Mouse (Mus musculus): ENCODE data around the gene Mgll.

Gene Mgll

DNA sequence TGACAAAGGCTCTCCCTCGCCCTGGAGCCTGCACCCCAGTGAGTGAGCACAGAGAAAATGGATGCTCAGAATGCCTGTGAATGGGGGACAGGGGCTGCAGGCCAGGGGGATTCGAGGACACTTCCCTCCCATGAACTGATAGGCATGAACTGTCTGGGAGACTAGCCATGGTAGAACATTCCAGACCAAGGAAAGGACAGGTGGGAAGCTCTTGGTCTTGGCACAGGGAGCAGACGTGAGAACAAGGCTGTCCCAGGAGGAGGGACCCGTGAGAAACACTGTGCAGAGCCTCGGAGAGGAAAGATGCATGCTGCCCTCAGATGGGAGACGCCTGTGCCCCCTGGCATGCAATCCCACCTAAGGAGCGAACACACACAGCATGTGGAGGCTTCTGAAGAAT is 100.0 kb downstream of the Mgll start:
- H3K4me3 ChIP-seq (replicated peaks; ENCODE audit: low read length), result no peak overlapping the region
- no peaks in the 10 kb centered on the region for H3K36me3 ChIP-seq (ENCODE audit: insufficient read depth, low read length)
- TF ChIP-seq NANOG (IDR thresholded peaks at IDR 0.05; ENCODE audit: borderline replicate concordance, low read length) (no peak), CTCF (conservative IDR thresholded peaks at IDR 0.05; ENCODE audit: low read length) (no peak), POU5F1 (IDR thresholded peaks at IDR 0.05; ENCODE audit: borderline replicate concordance, low read length) (no peak)
- no peaks in the 10 kb centered on the region for H3K9me3 ChIP-seq (ENCODE audit: low read length)
- 0 out of 2 replicates have a peak, but pooled peaks cover 3% of the 10 kb centered on the region for H3K27me3 ChIP-seq (ENCODE audit: insufficient read depth, low read length)
- peaks cover 16% of the 10 kb centered on the region for H3K4me1 ChIP-seq (replicated peaks; ENCODE audit: low read depth, low read length)

DNA sequence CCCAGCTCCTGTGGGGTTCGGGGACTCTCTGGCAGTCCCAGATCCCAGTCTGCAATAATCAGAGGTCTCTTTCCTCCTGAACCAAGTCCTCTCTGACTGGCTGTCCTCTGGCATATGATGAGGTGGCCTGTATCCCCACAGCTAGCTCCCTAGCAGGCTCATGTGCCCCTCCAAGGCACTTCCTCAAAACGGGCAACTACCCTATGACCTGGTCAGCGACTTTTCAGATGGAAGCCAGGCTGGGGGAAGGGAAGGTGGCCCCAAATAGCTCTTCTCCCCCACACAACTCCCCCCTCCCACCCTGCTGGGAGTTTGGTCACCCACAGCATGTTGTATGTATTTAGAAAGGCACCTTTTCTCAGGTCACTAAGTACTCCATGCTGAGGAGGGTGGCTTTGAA is 101.9 kb downstream of the Mgll start:
- Histone ChIP-seq H3K9me3 (ENCODE audit: low read length) (no peaks in the 10 kb centered on the region), H3K36me3 (ENCODE audit: insufficient read depth, low read length) (no peaks in the 10 kb centered on the region), H3K27me3 (ENCODE audit: insufficient read depth, low read length) (0 out of 2 replicates have a peak, but pooled peaks cover 3% of the 10 kb centered on the region), H3K4me1 (replicated peaks; ENCODE audit: low read depth, low read length) (peaks cover 10% of the 10 kb centered on the region; the same call in 1 of the 2 replicates), H3K4me3 (replicated peaks; ENCODE audit: low read length) (no peak overlapping the region)
- TF ChIP-seq POU5F1 (IDR thresholded peaks at IDR 0.05; ENCODE audit: borderline replicate concordance, low read length) (no peak), CTCF (conservative IDR thresholded peaks at IDR 0.05; ENCODE audit: low read length) (no peak), NANOG (IDR thresholded peaks at IDR 0.05; ENCODE audit: borderline replicate concordance, low read length) (no peak)

DNA sequence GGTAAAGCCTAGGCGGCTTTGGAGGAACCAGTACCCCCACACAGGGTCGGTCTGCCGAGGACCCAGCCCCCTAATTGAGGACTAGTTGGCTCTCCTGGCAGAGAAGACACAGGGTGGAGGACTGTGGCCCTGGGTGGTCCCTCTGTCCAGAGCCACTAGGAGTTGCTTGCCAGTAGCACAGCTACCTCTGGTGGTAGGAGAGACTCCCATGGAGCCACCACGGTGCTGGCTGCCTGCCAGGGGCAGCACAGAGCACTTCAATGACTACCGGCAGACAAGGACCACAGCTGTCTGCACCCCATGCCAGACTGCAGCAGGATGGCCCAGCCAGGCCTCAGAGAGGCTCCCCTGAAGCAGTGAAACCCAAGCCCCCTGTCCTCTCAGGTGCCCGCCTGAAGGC is 102.3 kb downstream of the Mgll start:
- 0 out of 2 replicates have a peak, but pooled peaks cover 3% of the 10 kb centered on the region for H3K27me3 ChIP-seq (ENCODE audit: insufficient read depth, low read length)
- H3K4me3 ChIP-seq (replicated peaks; ENCODE audit: low read length), result no peak overlapping the region
- no peaks in the 10 kb centered on the region for H3K9me3 ChIP-seq (ENCODE audit: low read length)
- peaks cover 14% of the 10 kb centered on the region; the same call in 1 of the 2 replicates for H3K4me1 ChIP-seq (replicated peaks; ENCODE audit: low read depth, low read length)
- TF ChIP-seq NANOG (IDR thresholded peaks at IDR 0.05; ENCODE audit: borderline replicate concordance, low read length), result no peak
- H3K36me3 ChIP-seq (ENCODE audit: insufficient read depth, low read length), result no peaks in the 10 kb centered on the region

DNA sequence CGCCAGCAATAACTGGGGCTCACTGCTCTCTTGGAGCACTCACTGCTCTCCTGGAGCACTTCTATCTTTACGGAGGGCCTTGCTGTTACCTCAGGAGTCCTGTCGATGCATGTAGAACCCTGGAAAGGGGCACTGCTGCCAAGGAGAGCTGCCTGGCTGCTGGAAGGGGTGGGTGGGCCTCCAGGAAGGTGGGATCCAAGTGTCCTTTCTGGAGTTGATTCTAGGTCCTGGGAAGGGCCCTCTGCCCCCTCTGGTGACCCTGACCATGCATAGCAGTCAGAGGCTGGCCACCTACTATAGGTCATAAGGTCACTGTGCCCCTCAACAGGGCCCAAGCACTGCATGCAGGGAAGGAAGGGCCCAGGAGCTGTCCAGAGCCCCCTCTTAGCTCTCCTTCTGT is 102.8 kb downstream of the Mgll start:
- H3K27me3 ChIP-seq (ENCODE audit: insufficient read depth, low read length), result 0 out of 2 replicates have a peak, but pooled peaks cover 3% of the 10 kb centered on the region
- no peak overlapping the region for H3K4me3 ChIP-seq (replicated peaks; ENCODE audit: low read length)
- no peaks in the 10 kb centered on the region for H3K9me3 ChIP-seq (ENCODE audit: low read length)
- H3K4me1 ChIP-seq (replicated peaks; ENCODE audit: low read depth, low read length), result peaks cover 15% of the 10 kb centered on the region; the same call in 1 of the 2 replicates
- H3K36me3 ChIP-seq (ENCODE audit: insufficient read depth, low read length), result no peaks in the 10 kb centered on the region
- TF ChIP-seq POU5F1 (IDR thresholded peaks at IDR 0.05; ENCODE audit: borderline replicate concordance, low read length), result no peak
- no peak for TF ChIP-seq NANOG (IDR thresholded peaks at IDR 0.05; ENCODE audit: borderline replicate concordance, low read length)
- no peak for TF ChIP-seq CTCF (conservative IDR thresholded peaks at IDR 0.05; ENCODE audit: low read length)

DNA sequence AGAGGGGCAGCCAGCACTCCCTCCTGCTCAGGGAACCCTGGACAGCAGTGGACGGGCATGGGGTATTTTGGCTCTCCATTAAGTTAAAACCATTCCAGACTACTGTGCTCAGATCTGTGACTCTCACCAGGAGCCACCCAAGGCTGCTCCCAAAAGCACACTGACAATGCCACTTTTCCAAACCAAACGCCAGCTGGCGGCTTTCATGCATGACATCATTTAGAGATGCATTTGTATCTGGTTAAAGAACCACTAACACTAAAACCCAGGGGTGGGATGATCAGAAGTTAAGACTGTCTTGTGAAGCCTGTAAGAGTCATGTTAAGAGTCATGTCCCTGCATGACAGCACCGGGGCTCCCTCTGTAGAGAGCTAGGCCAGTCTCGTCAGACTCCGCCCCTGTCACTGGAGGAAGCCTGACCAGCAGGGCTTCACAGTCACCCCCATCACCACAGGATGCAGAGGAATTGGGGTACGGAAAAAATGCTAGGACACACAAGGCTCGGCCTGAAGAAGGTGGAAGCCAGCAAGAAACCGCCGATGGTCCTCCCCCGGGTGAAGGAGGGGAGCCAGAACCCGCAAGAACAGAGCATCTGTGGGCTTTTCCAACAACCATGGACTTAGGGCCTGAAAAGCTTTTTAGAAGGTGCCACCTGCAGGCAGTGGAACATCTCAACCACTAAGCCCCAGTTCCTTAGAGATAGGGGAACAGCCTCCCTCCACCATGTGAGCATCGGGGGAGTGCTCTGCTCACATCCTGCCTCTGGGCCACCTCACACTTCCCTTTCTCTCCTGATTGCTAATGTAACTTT is 103.4 kb downstream of the Mgll start:
- Histone ChIP-seq H3K4me1 (replicated peaks; ENCODE audit: low read depth, low read length) (peaks cover 21% of the 10 kb centered on the region), H3K4me3 (replicated peaks; ENCODE audit: low read length) (no peak overlapping the region), H3K9me3 (ENCODE audit: low read length) (no peaks in the 10 kb centered on the region), H3K27me3 (ENCODE audit: insufficient read depth, low read length) (0 out of 2 replicates have a peak, but pooled peaks cover 3% of the 10 kb centered on the region), H3K36me3 (ENCODE audit: insufficient read depth, low read length) (no peaks in the 10 kb centered on the region)
- TF ChIP-seq CTCF (conservative IDR thresholded peaks at IDR 0.05; ENCODE audit: low read length) (no peak), NANOG (IDR thresholded peaks at IDR 0.05; ENCODE audit: borderline replicate concordance, low read length) (no peak), POU5F1 (IDR thresholded peaks at IDR 0.05; ENCODE audit: borderline replicate concordance, low read length) (no peak)

DNA sequence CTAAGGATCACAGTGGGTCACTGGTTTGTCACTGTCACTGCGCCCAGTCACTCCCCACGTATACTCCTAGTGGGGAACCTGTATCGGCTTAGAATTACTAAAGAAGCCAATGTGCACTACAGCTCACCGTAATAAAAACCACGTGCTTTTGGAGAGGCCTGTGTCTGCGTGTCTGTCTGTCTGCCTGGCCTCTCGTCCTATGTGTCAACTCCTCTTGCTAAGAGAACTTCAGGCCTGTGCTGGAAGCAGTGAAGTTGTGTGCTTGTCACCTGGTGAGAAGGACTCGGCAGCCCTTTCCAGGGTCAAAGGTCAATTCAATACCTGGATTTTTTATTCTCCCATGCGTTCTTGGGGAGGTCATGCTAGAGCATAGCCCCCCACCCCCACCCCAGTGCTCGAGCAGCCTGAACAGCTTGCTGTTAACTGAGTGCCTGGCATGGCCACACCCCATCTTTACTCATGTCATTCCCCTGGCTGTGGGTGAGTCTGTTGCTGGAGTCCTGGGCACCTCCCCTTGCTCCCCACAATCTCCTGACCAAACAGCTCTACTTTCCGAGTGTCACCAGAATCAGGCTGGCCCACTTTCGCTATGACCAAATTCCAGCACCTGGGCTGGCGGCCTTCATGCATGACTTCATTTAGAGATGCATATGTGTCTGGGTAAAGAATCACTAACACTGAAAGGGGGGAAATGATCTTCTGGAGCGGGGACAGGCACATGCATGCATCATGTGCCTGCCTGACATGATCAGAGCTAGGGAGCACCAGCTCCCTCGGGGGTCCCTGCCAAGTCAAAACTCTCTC is 104.2 kb downstream of the Mgll start:
- no peak for TF ChIP-seq NANOG (IDR thresholded peaks at IDR 0.05; ENCODE audit: borderline replicate concordance, low read length)
- H3K27me3 ChIP-seq (ENCODE audit: insufficient read depth, low read length), result 0 out of 2 replicates have a peak, but pooled peaks cover 3% of the 10 kb centered on the region

DNA sequence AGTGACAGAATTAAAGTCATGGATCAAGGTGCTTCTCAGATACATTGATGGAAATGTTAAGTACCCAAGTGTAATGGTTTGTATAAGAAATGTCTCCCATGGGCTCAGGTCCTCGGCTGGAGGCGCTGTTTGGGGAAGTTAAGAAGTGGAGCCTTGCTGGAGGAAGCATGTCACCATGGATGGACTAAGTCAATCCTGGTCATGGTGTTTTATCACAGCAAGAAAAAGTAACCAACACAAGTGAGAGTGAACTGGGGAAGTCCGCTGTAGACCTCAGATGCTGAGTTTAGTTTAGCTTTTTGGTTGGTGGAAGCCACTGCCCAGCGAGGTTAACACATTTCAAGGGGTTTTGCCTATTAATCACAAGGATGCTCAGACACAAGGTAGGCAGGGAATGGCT is 105.4 kb downstream of the Mgll start:
- TF ChIP-seq NANOG (IDR thresholded peaks at IDR 0.05; ENCODE audit: borderline replicate concordance, low read length) (no peak), POU5F1 (IDR thresholded peaks at IDR 0.05; ENCODE audit: borderline replicate concordance, low read length) (no peak), CTCF (conservative IDR thresholded peaks at IDR 0.05; ENCODE audit: low read length) (no peak)
- Histone ChIP-seq H3K4me1 (replicated peaks; ENCODE audit: low read depth, low read length) (peaks cover 39% of the 10 kb centered on the region), H3K9me3 (ENCODE audit: low read length) (no peaks in the 10 kb centered on the region), H3K4me3 (replicated peaks; ENCODE audit: low read length) (no peak overlapping the region), H3K27me3 (ENCODE audit: insufficient read depth, low read length) (0 out of 2 replicates have a peak, but pooled peaks cover 2% of the 10 kb centered on the region), H3K36me3 (ENCODE audit: insufficient read depth, low read length) (no peaks in the 10 kb centered on the region)

More for the DNA sequence above, 104.2 kb downstream of the Mgll start:
- Histone ChIP-seq H3K36me3 (ENCODE audit: insufficient read depth, low read length) (no peaks in the 10 kb centered on the region), H3K4me1 (replicated peaks; ENCODE audit: low read depth, low read length) (peaks cover 29% of the 10 kb centered on the region), H3K9me3 (ENCODE audit: low read length) (no peaks in the 10 kb centered on the region), H3K4me3 (replicated peaks; ENCODE audit: low read length) (no peak overlapping the region)

DNA sequence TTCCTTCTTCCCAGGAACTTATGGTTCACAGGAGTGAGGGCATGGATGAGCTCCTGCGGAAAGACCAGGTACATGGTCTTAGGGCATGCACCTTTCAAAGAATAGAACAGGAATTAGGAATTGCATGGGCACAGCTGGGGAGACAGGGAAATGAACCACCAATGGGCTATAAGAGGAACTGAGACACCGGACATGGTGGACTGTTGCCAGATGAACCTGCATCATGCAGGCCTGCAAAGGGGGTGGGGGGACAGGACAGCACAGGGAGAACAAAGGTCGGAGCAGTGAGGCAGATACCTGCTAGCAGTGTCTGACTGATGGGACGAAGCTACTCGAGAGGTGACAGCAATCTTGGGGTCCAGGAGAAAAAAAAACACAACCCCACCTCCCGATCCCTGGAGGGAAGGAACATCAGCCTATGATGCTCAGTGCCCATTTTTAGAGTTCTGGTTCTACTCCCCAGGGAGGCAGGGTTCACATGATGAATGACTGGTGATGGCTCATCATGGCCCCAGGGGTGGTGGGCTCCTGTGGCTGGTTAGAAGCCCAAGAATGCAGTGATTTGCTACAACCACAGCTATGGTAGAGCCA is 106.0 kb downstream of the Mgll start:
- no peaks in the 10 kb centered on the region for H3K27me3 ChIP-seq (ENCODE audit: insufficient read depth, low read length)
- H3K4me1 ChIP-seq (replicated peaks; ENCODE audit: low read depth, low read length), result peaks cover 45% of the 10 kb centered on the region
- no peaks in the 10 kb centered on the region for H3K9me3 ChIP-seq (ENCODE audit: low read length)
- H3K4me3 ChIP-seq (replicated peaks; ENCODE audit: low read length), result no peak overlapping the region
- peaks cover 3% of the 10 kb centered on the region; the same call in 1 of the 2 replicates for H3K36me3 ChIP-seq (ENCODE audit: insufficient read depth, low read length)
- TF ChIP-seq NANOG (IDR thresholded peaks at IDR 0.05; ENCODE audit: borderline replicate concordance, low read length), result no peak
- no peak for TF ChIP-seq CTCF (conservative IDR thresholded peaks at IDR 0.05; ENCODE audit: low read length)
- TF ChIP-seq POU5F1 (IDR thresholded peaks at IDR 0.05; ENCODE audit: borderline replicate concordance, low read length), result no peak
